Mouse (Mus musculus) neural tube, embryonic 10.5 days (tissue): ENCODE results near the gene Whrn.

Experiments
- DNase-seq: peaks from one replicate; pipeline ENCODE4 v3.0.0-alpha.2; 2017; ENCODE audit warnings: low spot score; ENCODE audit errors: extremely low spot score

The Whrn gene

DNA sequence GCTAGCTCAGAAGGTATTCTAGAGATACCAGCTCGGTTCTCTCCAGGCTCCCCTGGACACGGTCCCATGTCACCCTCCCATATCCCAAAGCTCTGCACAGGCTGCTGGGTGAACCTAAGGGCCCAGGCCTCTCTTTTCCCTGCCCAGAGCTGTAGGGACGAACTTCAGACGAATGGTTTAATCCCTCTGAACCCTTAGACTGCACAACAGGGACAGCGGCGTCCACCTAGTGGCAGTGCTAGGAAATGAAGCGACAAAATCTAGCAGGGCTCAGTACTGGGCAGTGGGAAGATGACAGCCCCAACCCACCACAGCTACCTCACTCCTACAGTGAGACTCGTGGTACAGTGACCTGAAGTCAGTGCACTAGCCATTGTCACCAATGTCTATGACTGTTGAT, 87.1 kb downstream of the Whrn start:
- peak; percentile 72 for DNase-seq

DNA sequence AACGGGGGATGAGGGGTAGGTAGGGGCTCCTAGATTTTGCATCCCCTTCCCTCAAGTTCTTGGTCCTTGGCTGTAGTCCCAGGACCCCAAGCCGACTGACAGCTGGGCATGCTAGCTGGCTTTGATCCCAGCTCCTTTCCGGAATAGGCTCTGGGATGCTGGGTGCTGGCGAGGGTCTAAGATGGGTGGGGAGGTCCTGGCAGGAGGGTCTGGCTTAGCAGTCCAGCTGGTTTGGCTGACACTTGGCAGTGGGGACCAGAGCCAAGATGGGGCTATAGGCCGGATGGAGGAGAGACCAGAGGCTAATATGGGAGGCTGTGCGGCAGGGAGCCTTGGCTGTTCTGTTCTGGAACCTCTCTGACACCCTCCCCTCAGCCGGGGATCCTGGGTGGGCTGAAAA, 87.5 kb downstream of the Whrn start:
- DNase-seq = no peak

DNA sequence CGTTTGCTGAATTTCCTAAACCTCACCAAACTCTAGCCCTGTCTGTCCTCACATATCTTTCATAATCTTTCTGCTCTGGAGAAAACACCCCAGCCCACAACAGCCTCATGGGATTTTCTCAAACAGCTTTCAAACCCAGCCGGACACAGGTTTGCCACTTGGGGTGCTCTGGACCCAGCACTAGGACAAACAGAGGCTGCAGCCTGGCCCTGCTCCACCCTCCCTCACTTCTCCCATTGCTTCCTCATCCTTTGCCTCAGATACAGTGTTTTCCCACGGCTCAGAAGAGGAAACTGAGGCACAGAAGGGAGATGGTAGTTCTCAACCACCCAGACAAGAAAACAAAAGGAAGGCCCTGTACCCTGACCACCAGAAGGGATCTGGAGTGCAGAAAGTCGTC, 90.1 kb downstream of the Whrn start:
- DNase-seq = no peak

DNA sequence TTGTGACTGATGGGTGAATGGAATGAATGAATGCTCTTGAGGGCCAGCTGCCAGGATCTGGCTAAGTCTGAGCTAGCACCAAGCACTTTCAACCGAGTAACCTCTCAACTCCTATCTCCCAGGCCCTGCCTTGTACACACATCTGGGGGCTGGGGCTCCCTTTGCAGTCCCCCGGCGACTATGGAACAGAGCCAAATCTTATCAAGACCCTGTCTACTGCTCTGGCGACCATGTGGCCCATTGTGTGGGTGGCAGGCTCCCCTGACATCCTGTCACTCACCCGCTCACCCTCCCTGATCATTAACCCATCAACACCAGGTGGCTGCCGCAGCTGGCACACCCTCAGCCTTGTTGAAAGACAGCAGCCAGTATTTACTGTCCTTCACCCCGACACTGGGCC, 90.7 kb downstream of the Whrn start:
- no peak for DNase-seq

DNA sequence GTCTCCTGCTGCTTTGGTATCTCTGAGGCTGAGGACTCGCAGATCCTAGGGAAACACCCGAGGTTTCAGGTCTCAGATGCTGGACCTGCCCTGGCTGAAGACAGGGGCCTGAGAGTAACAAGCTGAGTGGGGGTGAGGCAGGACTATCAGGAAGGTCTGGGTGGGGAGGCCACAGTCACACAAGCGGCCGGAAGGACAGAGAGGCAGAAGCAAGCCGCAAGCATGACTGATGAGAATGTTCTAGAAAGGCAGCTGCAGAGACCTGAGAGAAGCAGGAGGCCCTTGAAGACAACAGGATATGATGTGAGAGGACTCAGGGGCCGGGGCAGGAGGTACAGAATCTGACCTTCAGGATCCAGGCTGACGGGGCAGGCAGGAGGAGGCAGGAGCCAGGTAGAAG, 91.6 kb downstream of the Whrn start:
- no peak for DNase-seq

DNA sequence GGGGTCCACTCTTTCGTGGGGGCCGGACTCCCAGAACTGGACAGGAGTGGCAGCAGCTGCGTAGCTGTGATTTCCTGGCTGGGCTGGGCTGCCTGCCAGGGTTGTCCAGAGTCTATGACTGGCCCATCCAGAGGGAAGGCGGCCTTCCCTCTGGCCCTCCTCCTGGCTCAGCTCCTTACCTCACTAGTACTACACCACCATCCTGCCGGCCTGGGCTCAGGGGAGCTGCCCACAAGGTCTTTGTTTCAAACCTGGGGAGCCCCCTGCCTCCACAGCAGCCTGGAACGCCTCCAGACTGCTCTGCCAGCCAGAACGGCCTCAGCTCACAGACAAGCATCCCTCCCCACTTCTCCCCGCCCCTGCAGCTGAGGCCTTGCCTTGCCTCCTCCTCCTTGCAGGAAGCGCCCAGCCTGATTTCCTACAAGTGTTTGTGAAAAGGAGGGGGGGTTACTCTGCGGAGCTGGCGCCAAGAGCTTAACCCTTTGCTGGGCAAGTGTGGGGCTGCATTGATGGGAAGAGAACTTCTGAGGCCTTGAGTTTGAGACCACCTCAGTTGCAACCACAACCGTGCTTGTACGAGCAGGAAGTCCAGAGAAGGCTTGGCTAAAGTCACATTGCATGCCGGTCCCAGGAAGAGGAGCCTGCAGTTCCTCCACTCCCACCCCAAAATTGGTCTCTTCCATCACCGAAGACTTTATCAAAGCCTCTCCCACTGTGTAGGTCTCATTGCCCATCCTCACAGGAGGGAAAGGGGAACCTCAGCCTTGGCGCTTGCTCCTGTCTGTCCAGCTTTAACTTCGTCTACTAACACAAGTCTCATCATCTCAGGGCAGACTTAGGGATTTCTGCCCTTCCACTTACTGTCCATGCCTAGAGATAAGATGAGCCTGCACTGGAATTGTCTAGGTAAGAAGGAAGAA, 92.5 kb downstream of the Whrn start, which contains the start of gene Akna:
TSS of gene Akna (minus strand) at position 315 of the 920 bp plus-strand sequence.
- peak; percentile 70 for DNase-seq

DNA sequence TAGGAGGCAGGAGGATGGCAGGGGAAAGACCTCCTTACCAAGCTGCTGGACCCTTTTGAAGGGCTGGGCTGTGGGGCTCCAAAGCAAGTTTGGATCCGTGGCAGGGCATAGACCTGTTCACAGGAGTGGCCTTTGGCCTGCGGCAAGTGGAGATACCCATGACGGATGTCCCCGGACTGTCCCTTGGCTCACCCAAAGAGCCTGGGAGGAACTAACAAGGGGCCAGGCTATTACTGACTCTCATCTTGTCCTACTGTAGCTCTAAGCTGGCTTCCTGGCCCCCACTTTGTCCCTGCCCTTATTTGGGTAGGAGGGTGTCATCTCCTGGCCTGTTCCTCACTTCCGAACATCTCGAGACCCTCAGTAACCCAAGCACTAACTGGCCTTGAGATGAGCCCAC, 93.2 kb downstream of the Whrn start:
- no peak for DNase-seq

DNA sequence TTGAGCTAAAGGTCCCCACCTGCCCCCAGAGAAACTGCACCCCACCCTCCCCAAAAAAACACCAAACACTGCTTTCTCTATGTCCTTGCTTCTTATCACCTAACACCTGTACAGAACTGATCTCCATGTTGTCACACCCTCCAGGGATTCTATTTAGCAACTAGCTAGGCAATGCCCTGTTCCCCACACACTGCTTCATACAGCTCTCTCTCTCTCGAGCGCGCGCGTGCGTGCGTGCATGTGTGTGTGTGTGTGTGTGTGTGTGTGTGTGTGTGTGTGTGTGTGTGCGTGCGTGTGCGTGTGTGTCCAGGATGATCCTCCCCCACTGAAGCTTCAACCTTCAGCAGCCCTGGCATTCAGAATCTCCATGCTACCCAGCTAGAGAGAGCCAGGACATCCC, 93.7 kb downstream of the Whrn start:
- no peak for DNase-seq

DNA sequence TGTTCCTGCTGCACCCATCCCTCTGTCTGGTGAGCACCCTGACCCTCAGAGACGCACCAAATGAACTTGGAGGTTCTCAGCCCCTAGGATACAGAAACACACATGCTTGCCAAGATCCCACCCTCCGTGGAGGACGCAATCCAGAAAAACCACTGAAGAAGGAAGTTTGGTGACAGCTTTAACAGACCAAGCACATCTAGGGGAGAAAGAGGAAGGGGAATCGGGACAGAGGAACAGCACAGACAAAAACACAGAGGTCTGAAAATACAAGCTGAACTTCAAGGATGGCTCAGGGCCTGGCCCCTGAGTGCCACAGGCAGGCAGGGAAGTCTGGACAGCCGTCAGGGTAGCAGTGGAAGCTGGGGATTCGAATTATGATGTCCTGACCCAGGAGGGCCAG, 94.2 kb downstream of the Whrn start:
- DNase-seq = no peak

DNA sequence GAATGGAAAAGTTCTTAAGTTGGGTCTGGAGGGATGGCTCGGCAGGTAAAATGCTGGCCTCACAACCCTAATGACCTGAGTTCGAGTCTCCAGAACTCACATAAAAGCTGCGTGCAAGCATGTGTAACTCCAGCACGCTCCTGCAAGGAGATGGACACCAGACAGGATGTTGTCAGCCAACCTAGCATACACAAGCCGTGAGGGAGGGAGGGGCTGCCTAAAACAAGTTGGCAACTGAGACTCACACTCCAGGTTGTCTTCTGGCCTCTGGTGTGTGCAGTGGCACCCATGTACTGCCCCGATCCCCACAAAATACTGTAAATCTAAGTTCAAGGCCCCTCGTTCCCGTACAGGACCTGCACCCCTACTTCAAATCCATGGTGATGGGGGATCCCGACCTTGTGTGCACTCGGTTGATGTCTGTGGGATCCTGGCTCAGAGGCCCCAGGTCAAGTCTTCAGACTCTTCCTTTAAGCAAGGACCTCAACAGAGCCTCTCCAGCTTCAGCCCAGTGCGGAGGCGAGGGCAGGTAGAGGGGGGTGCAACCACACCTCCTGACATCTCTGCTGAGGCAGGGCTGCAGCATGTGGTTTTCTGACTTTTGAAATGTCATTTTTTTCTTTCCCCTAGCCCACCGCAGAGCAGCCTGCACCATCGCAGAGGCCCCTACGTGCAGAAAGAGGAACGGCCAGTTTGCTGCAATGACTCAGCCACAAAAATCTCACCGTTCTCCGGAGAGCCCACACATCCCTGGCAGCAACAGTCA, 95.1 kb downstream of the Whrn start:
- DNase-seq = no peak

DNA sequence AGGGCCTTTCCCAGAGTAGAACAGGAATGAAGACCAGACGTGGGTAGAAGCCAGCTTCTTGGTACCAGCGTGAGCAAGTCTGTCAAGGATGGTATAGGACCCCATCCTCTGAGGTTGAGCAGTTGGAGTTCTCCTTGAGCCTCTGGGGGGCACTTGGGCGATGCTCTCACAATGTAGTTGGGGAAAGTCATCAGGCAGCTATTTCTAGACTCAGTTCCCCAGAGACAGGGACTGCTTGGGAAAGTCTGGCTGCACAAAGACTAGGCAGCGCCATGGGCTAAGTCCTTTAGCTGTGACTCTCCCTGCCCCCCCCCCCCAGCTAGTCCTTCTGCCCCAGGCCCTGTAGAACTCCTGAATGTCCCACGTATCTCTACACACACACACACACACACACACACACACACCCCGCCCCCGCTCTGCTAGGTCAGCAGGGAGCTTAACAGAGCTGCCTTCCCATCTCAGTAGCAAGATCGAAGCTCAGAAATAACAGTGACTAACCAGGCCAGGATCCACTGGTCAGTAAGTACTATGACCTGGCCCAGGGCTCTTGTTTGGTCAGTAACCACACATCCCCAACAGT, 96.0 kb downstream of the Whrn start:
- no peak for DNase-seq

DNA sequence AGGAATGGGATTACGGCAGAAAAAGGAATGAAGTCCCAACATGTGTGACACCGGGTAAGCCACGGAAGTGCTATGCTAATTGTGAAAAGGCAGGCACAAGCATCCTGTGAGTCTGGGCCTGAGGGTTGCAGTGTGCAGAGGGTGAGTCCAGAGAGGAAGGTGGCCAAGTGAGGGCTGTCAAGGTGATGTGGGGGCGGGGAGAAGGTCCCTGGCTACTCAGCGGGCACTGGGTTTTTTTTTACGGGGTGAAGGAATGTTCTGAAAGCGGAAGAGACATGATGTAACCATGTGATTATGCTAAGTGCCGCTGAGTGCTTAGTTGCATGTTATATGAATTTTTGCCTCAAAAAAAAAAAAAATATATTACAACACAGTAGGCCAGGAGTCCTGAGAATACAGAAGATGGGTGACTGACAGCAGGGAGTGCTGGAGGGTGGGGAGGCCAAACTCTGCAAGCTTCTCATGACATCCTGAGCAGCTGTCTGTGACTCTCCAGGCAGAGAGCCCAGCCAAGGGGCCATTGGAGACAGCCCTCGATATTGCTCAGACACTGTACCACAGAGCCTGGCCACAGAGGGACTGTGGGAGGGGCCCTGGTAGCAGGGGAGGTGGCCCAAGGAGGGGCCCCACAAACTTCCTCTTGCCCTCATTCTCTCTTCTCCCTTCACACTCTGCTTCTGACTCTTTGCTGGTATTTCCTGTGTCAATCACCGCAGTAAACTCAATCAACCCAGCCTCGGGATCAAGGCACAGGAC, 96.8 kb downstream of the Whrn start:
- DNase-seq = no peak

DNA sequence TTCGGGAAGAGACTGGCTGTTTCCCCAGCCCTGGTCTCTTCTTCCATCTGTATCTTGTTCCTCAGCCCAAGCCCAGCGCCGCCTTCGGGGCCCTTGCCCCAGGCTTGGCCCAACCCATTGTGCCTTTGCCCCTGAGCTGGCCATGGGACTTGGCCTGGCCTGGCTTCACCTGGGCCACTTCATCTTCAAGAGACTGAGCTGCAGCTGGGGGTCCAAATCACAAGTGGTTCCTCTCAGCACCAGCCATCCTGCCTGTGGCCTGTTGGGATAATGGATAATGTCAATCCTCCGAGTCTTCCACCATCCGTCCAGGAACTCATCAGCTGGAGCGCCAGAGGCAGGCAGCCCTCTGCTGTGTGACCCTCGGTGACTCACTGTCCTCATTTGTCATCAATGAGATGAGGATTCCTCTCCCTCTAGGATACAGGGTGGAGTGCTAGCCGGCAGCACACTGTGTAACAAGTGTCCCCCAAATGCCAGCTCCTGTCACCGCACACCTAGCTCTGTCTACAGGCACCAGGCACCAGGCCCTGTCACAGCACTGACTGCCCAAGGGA, 97.7 kb downstream of the Whrn start:
- DNase-seq = no peak

DNA sequence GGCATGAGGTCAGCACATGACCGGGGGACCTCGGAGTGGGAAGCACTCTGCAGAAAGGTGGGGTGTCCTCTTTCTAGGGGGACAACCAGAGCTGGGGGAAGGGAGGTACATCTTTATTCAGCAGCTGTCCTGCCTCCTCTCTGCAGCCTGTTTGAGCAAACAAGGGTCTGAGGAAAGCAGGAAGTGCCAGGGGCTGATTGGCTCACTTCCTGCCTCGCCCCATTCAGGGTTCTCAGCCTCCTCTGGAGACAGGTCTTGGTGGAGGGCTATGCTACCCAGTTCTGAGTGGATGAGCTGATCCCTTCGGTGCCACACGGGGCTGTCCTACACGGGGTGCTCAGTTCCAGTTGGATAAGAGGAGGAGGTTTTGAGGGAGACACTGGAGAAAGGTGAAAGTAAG, 104.5 kb downstream of the Whrn start:
- DNase-seq = no peak

DNA sequence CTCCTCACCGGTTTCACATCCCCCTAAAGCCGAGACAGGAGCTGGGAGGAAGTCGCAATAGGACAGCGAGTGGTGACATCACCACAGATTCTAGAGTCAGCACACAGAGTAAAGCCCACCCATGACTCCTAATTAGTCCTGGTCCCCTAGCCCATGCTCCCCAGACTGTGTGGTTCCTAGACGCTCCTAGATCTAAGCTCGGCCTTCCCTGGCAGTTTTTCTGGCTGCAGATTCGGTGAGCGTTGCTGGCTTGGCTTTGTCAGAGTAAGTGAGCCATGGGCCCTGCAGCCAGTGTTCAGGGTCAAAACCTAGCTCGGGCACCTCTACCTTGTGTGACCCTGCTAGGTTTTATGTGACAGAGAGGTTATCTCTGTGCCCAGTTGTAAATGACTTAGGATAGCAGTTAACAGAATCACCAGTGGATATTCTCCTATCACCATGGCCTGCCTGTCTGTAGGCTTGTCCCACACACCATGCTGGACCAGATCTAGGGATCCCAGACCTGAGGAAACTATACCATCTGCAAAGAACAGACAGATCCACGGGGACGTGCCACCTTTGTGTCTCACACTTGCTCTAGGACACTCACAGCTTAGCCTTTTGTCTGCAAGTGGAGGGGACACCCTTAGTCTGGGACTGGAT, 105.8 kb downstream of the Whrn start:
- DNase-seq = no peak

DNA sequence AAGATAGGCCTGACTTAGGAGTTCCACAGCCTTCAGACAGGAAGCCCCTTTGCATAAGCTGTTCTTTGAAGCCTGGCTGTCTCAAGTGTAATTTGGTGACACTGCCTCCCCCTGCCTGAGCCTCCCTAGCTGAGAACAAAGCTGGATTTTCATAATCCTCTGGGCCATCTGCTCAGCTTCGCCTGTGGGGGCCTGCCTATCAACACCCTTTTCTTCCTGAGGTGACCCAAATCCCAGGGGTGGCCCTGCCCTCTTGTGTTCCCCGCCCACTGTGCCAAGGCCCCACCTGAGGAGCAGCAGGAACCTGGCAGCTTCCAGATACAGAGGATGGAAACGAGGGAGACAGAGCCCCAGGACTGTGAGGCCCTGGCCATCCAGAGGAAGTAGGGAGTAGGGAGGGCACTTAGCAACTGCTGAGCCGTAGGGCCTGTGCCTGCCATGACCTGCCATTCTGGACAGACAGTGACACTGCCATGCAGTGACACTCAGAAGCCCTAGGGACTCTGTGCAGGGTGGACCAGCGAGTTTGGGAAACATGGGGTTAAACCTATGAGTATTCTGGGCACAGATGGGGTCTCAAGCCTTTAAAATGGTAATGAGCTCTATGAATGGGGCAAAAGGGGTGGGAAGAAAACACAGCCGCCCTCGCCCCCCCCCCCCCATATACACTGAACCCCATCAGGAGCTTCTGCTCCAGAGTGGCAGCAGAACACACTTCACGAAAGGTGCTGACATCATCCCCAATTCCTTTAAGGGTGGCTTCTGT, 106.5 kb downstream of the Whrn start:
- no peak for DNase-seq

DNA sequence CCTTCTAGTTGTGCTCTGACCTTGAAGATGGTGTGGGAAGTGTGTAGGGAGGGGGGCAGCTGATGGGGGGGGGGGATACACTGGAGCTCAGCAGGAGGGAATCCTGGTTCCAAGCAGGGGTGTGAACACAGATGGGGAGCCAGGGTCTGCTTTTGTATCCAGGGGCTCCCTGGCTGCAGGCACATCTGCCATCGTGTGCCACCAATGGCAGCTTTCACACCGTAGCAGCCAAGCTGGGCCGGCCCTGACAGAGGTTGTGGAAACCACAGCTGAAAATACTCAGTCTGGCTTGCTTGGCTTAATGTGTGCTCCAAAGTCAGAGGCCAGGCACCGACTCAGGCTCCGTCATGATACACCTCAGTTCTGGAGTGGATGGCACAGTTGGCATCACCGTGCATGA, 107.8 kb downstream of the Whrn start:
- DNase-seq = no peak

DNA sequence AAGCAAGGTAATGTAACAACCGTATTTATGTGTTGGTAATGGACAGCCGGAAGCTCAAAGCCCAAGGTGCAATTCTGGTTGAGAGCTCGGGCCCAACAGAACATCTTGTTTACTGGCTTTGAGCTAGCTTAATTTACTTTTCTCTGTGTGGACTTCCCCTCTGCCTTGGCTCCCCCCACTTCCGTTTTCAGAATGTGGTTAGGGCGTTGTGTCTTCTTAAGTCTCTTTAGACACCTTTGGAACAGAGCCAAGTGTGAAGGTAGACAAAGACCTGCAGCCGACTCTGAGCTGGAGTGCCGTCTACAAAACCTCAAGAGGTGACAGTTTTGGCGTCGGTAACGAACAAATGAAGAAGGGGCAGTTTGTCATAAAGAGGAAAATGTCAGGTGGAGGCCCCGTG, 110.0 kb downstream of the Whrn start:
- DNase-seq = no peak

DNA sequence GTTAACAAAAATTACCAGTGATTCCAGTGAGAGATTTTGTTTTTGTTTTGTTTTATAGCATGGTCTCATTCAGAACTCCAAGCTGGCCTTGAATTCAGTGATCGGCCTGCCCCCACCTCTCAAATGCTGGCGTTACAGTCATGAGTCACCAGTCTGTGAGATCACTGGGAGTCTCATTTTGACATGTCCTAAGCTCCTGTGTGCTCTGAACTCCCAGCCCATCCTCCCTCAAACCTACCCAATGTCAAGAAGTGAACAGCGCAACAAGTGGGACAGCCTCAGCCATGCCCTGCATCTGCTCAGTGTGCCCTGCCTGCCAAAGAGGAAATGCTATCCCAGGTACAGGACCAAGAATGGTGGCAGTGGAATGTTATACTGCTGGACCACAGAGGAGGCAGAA, 110.5 kb downstream of the Whrn start:
- no peak for DNase-seq

DNA sequence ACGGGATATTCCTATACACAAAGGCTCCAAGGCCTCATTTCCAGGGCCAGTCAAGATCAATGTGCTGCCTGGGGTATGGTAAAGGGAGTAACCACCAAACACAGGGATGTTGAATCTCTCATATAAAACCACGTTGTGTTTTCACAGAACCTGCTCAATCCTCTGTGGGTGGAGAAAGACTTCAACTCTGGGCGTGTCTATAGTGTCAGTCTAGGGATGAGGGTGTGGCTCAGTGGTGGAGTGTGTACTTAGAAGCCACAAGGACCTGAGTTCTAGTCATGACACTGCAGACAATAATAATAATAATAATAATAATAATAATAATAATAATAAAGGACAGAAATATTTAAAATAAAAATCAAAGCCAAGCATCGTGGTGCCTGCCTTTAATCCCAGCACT, 111.5 kb downstream of the Whrn start:
- DNase-seq = no peak
